Mouse (Mus musculus): ENCODE measurements around the gene Lin7c.

- TF ChIP-seq POLR2A (IDR thresholded peaks at IDR 0.05; ENCODE audit: insufficient read depth, low read depth, low read length): no peak
- TF ChIP-seq CTCF (IDR thresholded peaks at IDR 0.05; ENCODE audit: insufficient read depth, low read depth, low read length): no peak
Observed at GRCm38 (mm10) chr2:109881111-109881510, 9.5 kb upstream of the Lin7c start.
